ENCODE assay signal across 11 mouse cellular contexts in the genomic region with DNA sequence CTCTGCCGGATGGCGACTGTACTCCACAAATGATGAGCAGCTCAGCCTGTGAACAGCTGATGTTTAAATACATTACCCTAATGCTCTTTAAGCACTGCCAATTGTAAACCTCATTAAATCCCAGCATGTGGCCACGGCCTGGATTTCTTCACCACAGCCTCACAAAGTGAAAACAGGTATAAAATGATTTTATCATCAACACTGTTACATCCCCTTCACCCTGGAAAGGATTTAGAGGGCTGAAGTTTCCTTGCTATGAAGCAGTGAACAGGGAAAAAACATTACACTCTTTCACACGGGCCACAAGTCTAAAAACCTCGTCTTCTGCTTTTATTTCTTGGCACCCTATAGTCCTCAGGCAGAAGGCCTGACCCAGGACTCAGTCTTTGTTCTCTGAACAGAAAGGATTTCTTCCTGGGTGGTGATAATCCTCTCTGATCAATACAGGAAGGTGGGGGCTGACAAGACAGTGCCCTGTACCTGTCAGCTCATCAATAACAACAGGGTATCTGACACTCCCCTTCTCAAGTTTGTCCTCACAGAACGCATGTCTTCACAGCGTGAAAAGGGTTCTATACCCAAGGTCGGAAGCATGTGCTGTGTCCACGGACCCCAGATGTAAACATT. TPM values are rescaled to one million over a fixed set of nuclear protein-coding genes. Genes with fewer than 3 reads are reported as not detected.
DNase-seq lines count a peak whose midpoint lies in the region; ATAC-seq lines count a peak whose summit lies in the region.
"Had no signal": no experiment of that assay in that cellular context is flagged by ENCODE, and none has a peak within 500 bp of the region (broad histone marks: within the 10 kb centered on the region; RNA-seq: fewer than 3 reads in every experiment).

No protein-coding gene starts in this region.

- no peak overlapping the region for H3K27ac ChIP-seq in kidney, embryonic 14.5 days (ENCODE audit: low read depth, low read length)
- no peak overlapping the region for H3K27ac ChIP-seq in neural tube, embryonic 12.5 days
- H3K27ac ChIP-seq in intestine, embryonic 15.5 days = no peak overlapping the region
- H3K27ac ChIP-seq: heart, adult 2 months had no signal

- 36% methylated on average over 9 of the region's 9 CpGs for WGBS in kidney, embryonic 14.5 days
- 21% methylated on average over 9 of the region's 9 CpGs for WGBS in neural tube, embryonic 12.5 days
- WGBS in intestine, embryonic 15.5 days = 35% methylated on average over 9 of the region's 9 CpGs

- peak; percentile 26; the same call in 1 of the 2 replicates for ATAC-seq in kidney, embryonic 14.5 days (ENCODE audit: low FRiP score, low TSS enrichment)
- ATAC-seq in neural tube, embryonic 12.5 days (ENCODE audit: low FRiP score, low read depth) = peak; percentile 55; the same call in 1 of the 2 replicates
- no peak for ATAC-seq in intestine, embryonic 15.5 days

- no peak overlapping the region for H3K4me3 ChIP-seq in kidney, embryonic 14.5 days (ENCODE audit: low read length)
- H3K4me3 ChIP-seq in neural tube, embryonic 12.5 days = no peak overlapping the region
- H3K4me3 ChIP-seq in intestine, embryonic 15.5 days (replicated peaks) = no peak overlapping the region
- H3K4me3 ChIP-seq: heart, adult 2 months had no signal

- DNase-seq in kidney, postnatal 4 days = no peak
- peak; percentile 55 for DNase-seq in R1 (ENCODE audit: low read depth, low spot score)
- DNase-seq in forelimb bud, embryonic 11.5 days (ENCODE audit: low read depth, low spot score) = peak; percentile 71
- DNase-seq in thymus, postnatal 0 days (ENCODE audit: low spot score) = no peak
- no peak for DNase-seq in lung, postnatal 14 days
- DNase-seq: heart, adult 2 months; layer of hippocampus, adult 9-11 months; liver had no signal

- no peaks in the 10 kb centered on the region for H3K27me3 ChIP-seq in kidney, embryonic 14.5 days (ENCODE audit: control insufficient read depth, insufficient read depth, low read length)
- H3K27me3 ChIP-seq in neural tube, embryonic 12.5 days (replicated peaks) = no peaks in the 10 kb centered on the region
- no peaks in the 10 kb centered on the region for H3K27me3 ChIP-seq in intestine, embryonic 15.5 days (replicated peaks)

- H3K4me2 ChIP-seq in kidney, embryonic 14.5 days (replicated peaks; ENCODE audit: low read depth, low read length) = no peak overlapping the region
- H3K4me2 ChIP-seq in neural tube, embryonic 12.5 days (replicated peaks) = no peak overlapping the region; the same call in 1 of the 2 replicates
- no peak overlapping the region for H3K4me2 ChIP-seq in intestine, embryonic 15.5 days (replicated peaks)

- no peaks in the 10 kb centered on the region for H3K9me3 ChIP-seq in kidney, embryonic 14.5 days (ENCODE audit: control insufficient read depth, low read length)
- no peaks in the 10 kb centered on the region for H3K9me3 ChIP-seq in neural tube, embryonic 12.5 days
- H3K9me3 ChIP-seq in intestine, embryonic 15.5 days = no peaks in the 10 kb centered on the region

- H3K9ac ChIP-seq in kidney, embryonic 14.5 days (ENCODE audit: low read depth, low read length) = no peak overlapping the region
- no peak overlapping the region for H3K9ac ChIP-seq in neural tube, embryonic 12.5 days
- no peak overlapping the region for H3K9ac ChIP-seq in intestine, embryonic 15.5 days

- peaks cover 5% of the 10 kb centered on the region; the same call in 1 of the 2 replicates for H3K36me3 ChIP-seq in kidney, embryonic 14.5 days (ENCODE audit: control insufficient read depth, insufficient read depth, low read length)
- no peaks in the 10 kb centered on the region for H3K36me3 ChIP-seq in neural tube, embryonic 12.5 days
- H3K36me3 ChIP-seq in intestine, embryonic 15.5 days = no peaks in the 10 kb centered on the region

- H3K4me1 ChIP-seq in kidney, embryonic 14.5 days (ENCODE audit: control insufficient read depth, insufficient read depth, low read length) = no peaks in the 10 kb centered on the region
- H3K4me1 ChIP-seq in neural tube, embryonic 12.5 days = peaks cover 7% of the 10 kb centered on the region
- H3K4me1 ChIP-seq in intestine, embryonic 15.5 days (replicated peaks) = no peaks in the 10 kb centered on the region

RNA-seq across cellular contexts. Expression of gene Slc25a13, which starts 42.9 kb away (rescaled TPM):
- 32.6 and 43.6 TPM in 2 replicates for polyA plus RNA-seq in kidney, embryonic 14.5 days (2014; fragmentation: Nextera tagmentation; extraction: Ambion mirVana)
- polyA plus RNA-seq in neural tube, embryonic 12.5 days (2016; fragmentation: Nextera tagmentation; extraction: Ambion mirVana) = 17.4 and 17.9 TPM in 2 replicates
- 31.1 and 31.7 TPM in 2 replicates for polyA plus RNA-seq in thymus, postnatal 0 days (2015; fragmentation: Nextera tagmentation; extraction: Ambion mirVana)
- polyA plus RNA-seq in intestine, embryonic 15.5 days (2015; fragmentation: Nextera tagmentation; extraction: Ambion mirVana) = 47.3 and 48.2 TPM in 2 replicates

Comparison
In these comparisons a context has a peak if more than half of its experiments do, and no peak if none do; other contexts are left out.
1. DNase-seq: peak in R1 (single experiment) and forelimb bud, embryonic 11.5 days (single experiment); none in kidney, postnatal 4 days (0 of 2), thymus, postnatal 0 days (single experiment) and lung, postnatal 14 days (single experiment).